Mouse (Mus musculus) kidney, embryonic 15.5 days (tissue): ENCODE results near the gene Klkb1. TPM values are rescaled to one million over a fixed set of nuclear protein-coding genes. Genes with fewer than 3 reads are reported as not detected.
A peak's percentile ranks its signal among the peaks of the same experiment; 100 is the strongest.
"Not testable (repeated sequence)": the region's sequence is repeated elsewhere in the genome, so short reads cannot be mapped to it uniquely, and the experiment has no call there.

Source experiments
- ATAC-seq: fragments of 200-750 bp; cut with Nextera tagmentation; replicated peaks from 2 replicates; pipeline ENCODE4 v1.8.0; 2017; ENCODE audit warnings: moderate TSS enrichment; ENCODE audit not compliant: low FRiP score
- H3K27ac ChIP-seq: fragments of 300-500 bp; sonication (generic); 2 replicates; pipeline ENCODE4 v1.5.1; 2015; ENCODE audit warnings: mild to moderate bottlenecking, inconsistent platforms
- H3K27me3 ChIP-seq: fragments of 300-500 bp; sonication (generic); 2 replicates; pipeline ENCODE4 v1.6.1; 2015; ENCODE audit warnings: inconsistent platforms
- H3K36me3 ChIP-seq: fragments of 300-500 bp; sonication (generic); 2 replicates; pipeline ENCODE4 v1.6.1; 2015; ENCODE audit warnings: inconsistent platforms
- H3K4me1 ChIP-seq: fragments of 300-500 bp; sonication (generic); 2 replicates; pipeline ENCODE4 v1.6.1; 2015; ENCODE audit warnings: inconsistent platforms
- H3K4me2 ChIP-seq: fragments of 300-500 bp; sonication (generic); 2 replicates; pipeline ENCODE4 v1.6.1; 2015; ENCODE audit warnings: moderate library complexity, mild to moderate bottlenecking, inconsistent platforms
- H3K4me3 ChIP-seq: fragments of 300-500 bp; sonication (generic); replicated peaks from 2 replicates; pipeline ENCODE4 v1.5.1; 2015; ENCODE audit warnings: mild to moderate bottlenecking, inconsistent platforms
- H3K9ac ChIP-seq: fragments of 300-500 bp; sonication (generic); 2 replicates; pipeline ENCODE4 v1.6.1; 2015; ENCODE audit warnings: mild to moderate bottlenecking, inconsistent platforms
- H3K9me3 ChIP-seq: fragments of 300-500 bp; sonication (generic); replicated peaks from 2 replicates; pipeline ENCODE4 v1.6.1; 2016; ENCODE audit warnings: inconsistent platforms
- WGBS: fragments of 180-500 bp; shearing (Covaris S2); methylation state at CpG from one replicate; pipeline ENCODE4 v1.1.7; 2015; ENCODE audit warnings: mixed read lengths; 5-methylcytosine and 5-hydroxymethylcytosine counted together
- polyA plus RNA-seq: library from polyadenylated mRNA; unstranded; fragments of >200 nt; fragmentation: Nextera tagmentation; extraction: Ambion mirVana; gene quantifications from 2 replicates; pipeline ENCODE4 v1.2.1, GENCODE M21; 2015

Gene Klkb1
- polyA plus RNA-seq = 0.05 and 0.10 TPM in 2 replicates

- Histone ChIP-seq H3K36me3 (no peaks in the 10 kb centered on the region), H3K9ac (no peak within 1 kb of the TSS), H3K27ac (no peak within 1 kb of the TSS), H3K4me1 (no peaks in the 10 kb centered on the region), H3K4me3 (no peak within 1 kb of the TSS), H3K27me3 (no peaks in the 10 kb centered on the region), H3K9me3 (no peaks in the 10 kb centered on the region), H3K4me2 (no peak within 1 kb of the TSS)
- no peak for ATAC-seq
- WGBS = 86% methylated on average over 7 of the region's 7 CpGs
Observed at GRCm38 (mm10) chr8:45294687-45295086, at the start of gene Klkb1. Klkb1 (minus strand) TSS chr8:45294859.

GRCm38 (mm10) chr8:45344298-45344697, 49.6 kb upstream of the Klkb1 start:
- peaks cover 89% of the 10 kb centered on the region for H3K36me3 ChIP-seq
- H3K4me2 ChIP-seq = no peak overlapping the region
- WGBS = 89% methylated on average over 8 of the region's 8 CpGs
- H3K4me3 ChIP-seq = no peak overlapping the region
- no peak overlapping the region for H3K27ac ChIP-seq
- H3K27me3 ChIP-seq = no peaks in the 10 kb centered on the region
- H3K9ac ChIP-seq = no peak overlapping the region
- no peaks in the 10 kb centered on the region for H3K4me1 ChIP-seq
- no peaks in the 10 kb centered on the region for H3K9me3 ChIP-seq
- no peak for ATAC-seq

- Histone ChIP-seq H3K4me2 (no peak overlapping the region), H3K36me3 (peaks cover 77% of the 10 kb centered on the region), H3K9me3 (no peaks in the 10 kb centered on the region), H3K27ac (no peak overlapping the region), H3K9ac (no peak overlapping the region), H3K4me3 (no peak overlapping the region), H3K27me3 (no peaks in the 10 kb centered on the region), H3K4me1 (no peaks in the 10 kb centered on the region)
- WGBS = 88% methylated on average over 12 of the region's 12 CpGs
- no peak for ATAC-seq
Observed at GRCm38 (mm10) chr8:45341630-45342628, 47.3 kb upstream of the Klkb1 start.

GRCm38 (mm10) chr8:45333493-45333892, 38.8 kb upstream of the Klkb1 start:
- H3K27ac ChIP-seq = no peak overlapping the region
- WGBS = 5% methylated on average over 8 of the region's 8 CpGs

GRCm38 (mm10) chr8:45332685-45333409, 38.2 kb upstream of the Klkb1 start, which contains the start of gene Cyp4v3:
Cyp4v3 (minus strand) TSS chr8:45333216.
- Histone ChIP-seq H3K4me2 (peak within 1 kb of the TSS; percentile 89), H3K9ac (peak within 1 kb of the TSS; percentile 48), H3K4me1 (peaks cover 10% of the 10 kb centered on the region), H3K27me3 (no peaks in the 10 kb centered on the region; the same call in 1 of the 2 replicates), H3K27ac (no peak within 1 kb of the TSS), H3K9me3 (no peaks in the 10 kb centered on the region), H3K4me3 (peak within 1 kb of the TSS; percentile 68), H3K36me3 (no peaks in the 10 kb centered on the region; the same call in none of the 2 replicates)
- 1% methylated on average over 44 of the region's 44 CpGs for WGBS
- peak; percentile 79 for ATAC-seq

More at GRCm38 (mm10) chr8:45333493-45333892, 38.8 kb upstream of the Klkb1 start:
- H3K9ac ChIP-seq = peak overlapping the region; percentile 48
- no peak for ATAC-seq
- peak overlapping the region; percentile 68 for H3K4me3 ChIP-seq
- peaks cover 10% of the 10 kb centered on the region for H3K4me1 ChIP-seq
- no peaks in the 10 kb centered on the region for H3K9me3 ChIP-seq
- peak overlapping the region; percentile 89 for H3K4me2 ChIP-seq
- H3K36me3 ChIP-seq = peaks cover 4% of the 10 kb centered on the region
- no peaks in the 10 kb centered on the region; the same call in 1 of the 2 replicates for H3K27me3 ChIP-seq

GRCm38 (mm10) chr8:45330856-45331255, 36.2 kb upstream of the Klkb1 start:
- no peaks in the 10 kb centered on the region for H3K36me3 ChIP-seq
- H3K27ac ChIP-seq = no peak overlapping the region
- ATAC-seq = no peak

GRCm38 (mm10) chr8:45329206-45329980, 34.7 kb upstream of the Klkb1 start:
- H3K9me3 ChIP-seq = no peaks in the 10 kb centered on the region
- no peaks in the 10 kb centered on the region for H3K36me3 ChIP-seq
- H3K27me3 ChIP-seq = no peaks in the 10 kb centered on the region; the same call in 1 of the 2 replicates
- ATAC-seq = no peak
- no peak overlapping the region for H3K9ac ChIP-seq
- no peak overlapping the region for H3K4me2 ChIP-seq
- WGBS = 89% methylated on average over 6 of the region's 6 CpGs
- no peak overlapping the region for H3K4me3 ChIP-seq
- peaks cover 10% of the 10 kb centered on the region for H3K4me1 ChIP-seq
- H3K27ac ChIP-seq = no peak overlapping the region

More at GRCm38 (mm10) chr8:45330856-45331255, 36.2 kb upstream of the Klkb1 start:
- no peak overlapping the region for H3K4me2 ChIP-seq
- no peak overlapping the region for H3K9ac ChIP-seq
- no peak overlapping the region for H3K4me3 ChIP-seq
- no peaks in the 10 kb centered on the region for H3K9me3 ChIP-seq
- H3K4me1 ChIP-seq = peaks cover 10% of the 10 kb centered on the region
- WGBS = 81% methylated on average over 3 of the region's 3 CpGs
- no peaks in the 10 kb centered on the region; the same call in 1 of the 2 replicates for H3K27me3 ChIP-seq

- H3K4me1 ChIP-seq, H3K4me3 ChIP-seq, H3K27me3 ChIP-seq, H3K9me3 ChIP-seq, H3K27ac ChIP-seq, H3K36me3 ChIP-seq, H3K9ac ChIP-seq, ATAC-seq, H3K4me2 ChIP-seq: not testable (repeated sequence)
Observed at GRCm38 (mm10) chr8:45327076-45327475, 32.4 kb upstream of the Klkb1 start.

- H3K4me2 ChIP-seq = no peak overlapping the region
- no peak overlapping the region for H3K9ac ChIP-seq
- no peak overlapping the region for H3K4me3 ChIP-seq
- no peaks in the 10 kb centered on the region for H3K9me3 ChIP-seq
- H3K27me3 ChIP-seq = no peaks in the 10 kb centered on the region
- H3K36me3 ChIP-seq = no peaks in the 10 kb centered on the region
- 63% methylated on average over 4 of the region's 4 CpGs for WGBS
- H3K4me1 ChIP-seq = no peaks in the 10 kb centered on the region
- H3K27ac ChIP-seq = no peak overlapping the region
- no peak for ATAC-seq
Observed at GRCm38 (mm10) chr8:45324151-45324550, 29.5 kb upstream of the Klkb1 start.

GRCm38 (mm10) chr8:45321365-45321764, 26.7 kb upstream of the Klkb1 start:
- Histone ChIP-seq H3K9ac (no peak overlapping the region), H3K4me2 (no peak overlapping the region), H3K4me1 (no peaks in the 10 kb centered on the region), H3K36me3 (no peaks in the 10 kb centered on the region), H3K9me3 (no peaks in the 10 kb centered on the region), H3K4me3 (no peak overlapping the region), H3K27ac (no peak overlapping the region), H3K27me3 (no peaks in the 10 kb centered on the region)
- no peak for ATAC-seq
- 88% methylated on average over 2 of the region's 2 CpGs for WGBS

GRCm38 (mm10) chr8:45320930-45321329, 26.3 kb upstream of the Klkb1 start:
- Histone ChIP-seq H3K9me3 (no peaks in the 10 kb centered on the region), H3K27ac (no peak overlapping the region), H3K27me3 (no peaks in the 10 kb centered on the region), H3K9ac (no peak overlapping the region), H3K4me3 (no peak overlapping the region), H3K36me3 (no peaks in the 10 kb centered on the region), H3K4me2 (no peak overlapping the region), H3K4me1 (no peaks in the 10 kb centered on the region)
- whole genome bisulfite sequencing = 70% methylated on average over 1 of the region's 1 CpGs
- no peak for ATAC-seq
